ENCODE assay signal across 18 mouse cellular contexts in the genomic region with DNA sequence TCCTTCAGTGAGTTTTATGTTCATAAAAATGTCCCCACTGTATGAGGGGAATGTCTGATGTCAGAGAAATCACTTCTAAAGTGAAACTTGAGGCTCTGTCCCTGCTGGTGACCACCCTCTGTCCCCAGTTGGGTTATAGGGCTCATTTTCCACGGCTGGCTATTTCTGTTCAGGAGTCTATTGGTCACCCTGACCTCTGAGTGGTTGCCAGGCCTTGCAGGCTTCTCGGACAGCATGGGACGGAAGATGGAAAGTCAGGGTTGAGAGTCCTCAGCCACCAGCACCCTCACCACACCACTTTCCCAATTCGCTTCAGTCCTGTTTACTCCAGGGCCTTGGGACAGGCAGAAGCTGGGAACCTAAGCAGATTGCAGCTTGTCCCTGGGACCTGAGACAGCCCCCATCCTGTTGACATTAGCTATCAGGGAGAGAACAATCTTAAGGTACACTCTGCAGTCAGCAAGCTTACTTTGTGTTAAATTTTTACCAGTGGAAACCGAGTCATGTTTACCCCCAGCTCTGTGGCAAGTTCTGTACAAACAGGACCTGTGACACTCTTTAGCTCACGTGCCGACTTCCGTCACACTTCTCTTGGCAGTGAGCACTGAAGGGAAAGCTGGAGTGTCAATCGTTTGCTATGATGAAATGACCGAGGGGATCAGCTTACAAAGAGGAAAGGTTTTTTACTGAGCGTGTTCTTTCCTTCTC. TPM values are rescaled to one million over a fixed set of nuclear protein-coding genes. Genes with fewer than 3 reads are reported as not detected.
DNase-seq lines count a peak whose midpoint lies in the region; ATAC-seq and TF ChIP-seq lines count a peak whose summit lies in the region.
"Had no signal": no experiment of that assay in that cellular context is flagged by ENCODE, and none has a peak within 500 bp of the region (broad histone marks: within the 10 kb centered on the region; RNA-seq: fewer than 3 reads in every experiment).

No protein-coding gene starts in this region.

- no peak overlapping the region for H3K4me3 ChIP-seq in embryonic facial prominence, embryonic 10.5 days
- no peak overlapping the region for H3K4me3 ChIP-seq in limb, embryonic 10.5 days
- H3K4me3 ChIP-seq in liver, postnatal 0 days (ENCODE audit: low read depth, low read length) = no peak overlapping the region
- H3K4me3 ChIP-seq: erythroblast, embryonic 14.5 days; heart, embryonic 12.5 days; midbrain, embryonic 13.5 days had no signal

- peak; percentile 75 for TF ChIP-seq EP300 in liver, postnatal 0 days (IDR thresholded peaks at IDR 0.05; ENCODE audit: low read depth)

- WGBS in embryonic facial prominence, embryonic 10.5 days = 87% methylated on average over 11 of the region's 11 CpGs
- 90% methylated on average over 11 of the region's 11 CpGs for WGBS in limb, embryonic 10.5 days
- 63% methylated on average over 11 of the region's 11 CpGs for WGBS in liver, postnatal 0 days (ENCODE audit: insufficient replicate concordance)

- no peaks in the 10 kb centered on the region for H3K36me3 ChIP-seq in embryonic facial prominence, embryonic 10.5 days (replicated peaks)
- H3K36me3 ChIP-seq in limb, embryonic 10.5 days = no peaks in the 10 kb centered on the region
- H3K36me3 ChIP-seq in liver, postnatal 0 days (replicated peaks; ENCODE audit: insufficient read depth, low read length) = no peaks in the 10 kb centered on the region
- H3K36me3 ChIP-seq: heart, embryonic 12.5 days; midbrain, embryonic 13.5 days had no signal

- no peak for TF ChIP-seq CTCF in liver, postnatal 0 days (IDR thresholded peaks at IDR 0.05; ENCODE audit: low read depth)

- no peak overlapping the region for H3K4me2 ChIP-seq in liver, postnatal 0 days (ENCODE audit: low read depth, low read length)
- H3K4me2 ChIP-seq: heart, embryonic 12.5 days; midbrain, embryonic 13.5 days had no signal

- peaks cover 38% of the 10 kb centered on the region for H3K4me1 ChIP-seq in embryonic facial prominence, embryonic 10.5 days
- peaks cover 29% of the 10 kb centered on the region for H3K4me1 ChIP-seq in limb, embryonic 10.5 days
- peaks cover 19% of the 10 kb centered on the region for H3K4me1 ChIP-seq in liver, postnatal 0 days (ENCODE audit: insufficient read depth)

- H3K9ac ChIP-seq in liver, postnatal 0 days (replicated peaks) = no peak overlapping the region
- H3K9ac ChIP-seq: forebrain, postnatal 0 days; heart, embryonic 12.5 days; midbrain, embryonic 13.5 days had no signal

- DNase-seq in embryonic facial prominence, embryonic 10.5 days (ENCODE audit: low spot score) = no peak
- no peak for DNase-seq in limb, embryonic 10.5 days (ENCODE audit: low spot score)
- peak; percentile 72 for DNase-seq in liver, postnatal 0 days
- peak; percentile 35 to 64 for DNase-seq in lung, postnatal 4 days
- DNase-seq in spleen, postnatal 14 days (ENCODE audit: low spot score in 2 of 2) = no peak
- no peak for DNase-seq in adrenal gland, postnatal 10 days
- no peak for DNase-seq in spleen, postnatal 4 days (ENCODE audit: low spot score in 2 of 2)
- DNase-seq: adrenal gland, postnatal 36 days; cerebellum, postnatal 25 days; forebrain, postnatal 0 days; gastrocnemius, postnatal 25 days; heart, postnatal 4 days; kidney, postnatal 14 days; layer of hippocampus, adult 9-11 months; right cerebral cortex, postnatal 14 days had no signal

- no peaks in the 10 kb centered on the region for H3K9me3 ChIP-seq in embryonic facial prominence, embryonic 10.5 days
- H3K9me3 ChIP-seq in limb, embryonic 10.5 days (replicated peaks) = no peaks in the 10 kb centered on the region
- H3K9me3 ChIP-seq in liver, postnatal 0 days (ENCODE audit: low read length) = no peaks in the 10 kb centered on the region
- H3K9me3 ChIP-seq: heart, embryonic 12.5 days; midbrain, embryonic 13.5 days had no signal

- H3K27ac ChIP-seq in embryonic facial prominence, embryonic 10.5 days (replicated peaks) = peak overlapping the region; percentile 26; the same call in 1 of the 2 replicates
- H3K27ac ChIP-seq in limb, embryonic 10.5 days = peak overlapping the region; percentile 68; the same call in 1 of the 2 replicates
- H3K27ac ChIP-seq in liver, postnatal 0 days (ENCODE audit: low read depth) = peak overlapping the region; percentile 74
- H3K27ac ChIP-seq: midbrain, embryonic 13.5 days had no signal

- H3K27me3 ChIP-seq in embryonic facial prominence, embryonic 10.5 days (replicated peaks; ENCODE audit: low read depth, poor library complexity, severe bottlenecking) = 0 out of 2 replicates have a peak, but pooled peaks cover 12% of the 10 kb centered on the region
- H3K27me3 ChIP-seq in limb, embryonic 10.5 days (ENCODE audit: low read depth, poor library complexity, severe bottlenecking) = no peaks in the 10 kb centered on the region
- H3K27me3 ChIP-seq in liver, postnatal 0 days (ENCODE audit: insufficient read depth, low read length) = no peaks in the 10 kb centered on the region
- H3K27me3 ChIP-seq: heart, embryonic 12.5 days; midbrain, embryonic 13.5 days had no signal

- ATAC-seq in liver, postnatal 0 days = peak; percentile 45
- ATAC-seq: forebrain, postnatal 0 days; midbrain, embryonic 13.5 days had no signal

RNA-seq across cellular contexts. Expression of a gene that starts 15.9 kb away (rescaled TPM):
- polyA plus RNA-seq in embryonic facial prominence, embryonic 10.5 days (2016; fragmentation: Nextera tagmentation; extraction: Ambion mirVana) = 4.5 and 5.4 TPM in 2 replicates
- polyA plus RNA-seq in limb, embryonic 10.5 days (2016; fragmentation: Nextera tagmentation; extraction: Ambion mirVana) = 4.2 and 4.5 TPM in 2 replicates
- polyA plus RNA-seq in liver, postnatal 0 days (2015; fragmentation: Nextera tagmentation; extraction: Ambion mirVana) = 5.0 and 6.2 TPM in 2 replicates
- 100 to 1,000 TPM in 1 of 2 experiments, 10 to 100 TPM in 1; 91.0 to 110 TPM for total RNA-seq in adrenal gland, postnatal 10 days (2021)

Comparison
In these comparisons a context has a peak if more than half of its experiments do, and no peak if none do; other contexts are left out.
1. DNase-seq: peak in liver, postnatal 0 days (single experiment) and lung, postnatal 4 days (2 of 2); none in embryonic facial prominence, embryonic 10.5 days (single experiment), limb, embryonic 10.5 days (single experiment), spleen, postnatal 14 days (0 of 2), adrenal gland, postnatal 10 days (single experiment) and spleen, postnatal 4 days (0 of 2).
2. Peak in every context shown above with its lines, with median percentiles within 50 percentile points of each other: H3K27ac ChIP-seq.